Mouse (Mus musculus) neural tube, embryonic 10.5 days (tissue): Measurements from ENCODE around the gene Ispd.
A peak's percentile ranks its signal among the peaks of the same experiment; 100 is the strongest.

Experiments
- DNase-seq: peaks from one replicate; pipeline ENCODE4 v3.0.0-alpha.2; 2017; ENCODE audit warnings: low spot score; ENCODE audit errors: extremely low spot score

Gene Ispd

DNA sequence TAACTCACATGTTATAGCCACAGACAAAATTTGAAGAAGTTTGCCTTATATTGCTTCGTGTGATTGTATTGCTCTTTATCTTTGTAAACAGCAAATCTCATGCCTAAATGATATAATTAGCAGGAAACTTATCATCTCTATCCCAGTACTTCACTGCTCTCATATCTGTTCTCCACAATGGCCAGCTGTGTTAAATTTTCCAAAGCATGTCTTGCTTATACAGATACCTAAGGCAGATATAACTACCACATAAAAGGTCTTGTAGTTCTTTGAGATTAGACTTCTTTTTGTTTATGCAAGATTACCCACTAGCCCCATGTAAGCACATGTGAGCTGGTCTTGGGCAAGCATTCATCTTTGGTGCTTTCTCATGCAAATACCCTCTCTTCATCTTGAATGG is 327.6 kb downstream of the Ispd start:
- no peak for DNase-seq

DNA sequence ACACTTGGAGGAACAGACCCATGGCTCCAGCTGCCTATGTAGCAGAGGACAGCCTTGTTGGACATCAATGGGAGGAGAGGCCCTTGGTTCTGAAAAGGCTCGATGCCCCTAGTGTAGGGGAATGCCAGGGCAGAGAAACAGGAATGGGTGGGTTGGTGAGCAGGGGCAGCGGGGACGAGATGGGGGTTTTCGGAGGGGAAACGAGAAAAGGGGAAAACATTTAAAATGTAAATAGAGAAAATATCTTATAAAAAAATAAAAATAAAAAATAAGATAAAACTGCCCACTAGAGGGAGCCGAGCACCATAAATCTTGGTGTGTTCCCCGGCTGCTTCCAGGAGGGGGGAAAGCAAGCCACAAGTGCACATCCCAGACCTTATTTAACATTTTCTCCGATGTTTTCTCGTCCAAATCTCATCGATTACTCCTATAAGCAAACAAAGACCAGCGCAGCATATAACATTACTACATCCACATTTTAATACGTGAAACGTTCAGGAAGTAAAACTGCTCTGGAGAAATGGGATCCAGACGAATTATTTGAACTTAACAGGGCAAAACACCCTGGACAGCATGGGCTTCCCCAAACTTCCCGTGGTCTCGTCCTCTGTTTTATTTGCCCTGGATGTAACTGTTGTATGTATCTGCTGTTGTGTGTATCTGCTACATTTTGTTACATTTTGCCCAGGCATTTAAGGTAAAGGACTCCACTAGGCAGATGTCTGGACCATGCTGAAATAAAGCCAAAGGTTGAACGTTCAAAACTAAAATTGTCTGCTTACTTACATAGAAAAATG is 332.8 kb downstream of the Ispd start:
- peak; percentile 32 for DNase-seq

DNA sequence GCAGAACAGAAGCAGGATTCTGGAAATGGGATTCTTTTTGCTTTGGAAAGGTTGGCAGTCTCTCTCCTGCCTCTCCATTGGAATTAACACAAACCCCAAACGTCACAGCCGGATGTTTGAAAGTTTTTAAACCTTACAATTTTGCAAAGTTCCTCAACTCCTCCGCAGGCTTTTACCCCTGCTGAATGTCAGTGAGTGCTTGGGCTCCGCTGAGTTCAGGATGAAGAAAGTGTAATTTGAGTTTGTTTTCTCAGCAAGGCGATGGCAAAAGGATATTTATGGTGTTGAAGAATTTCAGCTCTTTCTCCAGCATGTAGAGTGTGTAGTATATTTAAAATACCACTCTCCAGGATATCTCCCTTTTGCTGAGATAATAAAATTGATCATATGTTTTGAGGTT is 336.3 kb downstream of the Ispd start:
- DNase-seq: no peak

DNA sequence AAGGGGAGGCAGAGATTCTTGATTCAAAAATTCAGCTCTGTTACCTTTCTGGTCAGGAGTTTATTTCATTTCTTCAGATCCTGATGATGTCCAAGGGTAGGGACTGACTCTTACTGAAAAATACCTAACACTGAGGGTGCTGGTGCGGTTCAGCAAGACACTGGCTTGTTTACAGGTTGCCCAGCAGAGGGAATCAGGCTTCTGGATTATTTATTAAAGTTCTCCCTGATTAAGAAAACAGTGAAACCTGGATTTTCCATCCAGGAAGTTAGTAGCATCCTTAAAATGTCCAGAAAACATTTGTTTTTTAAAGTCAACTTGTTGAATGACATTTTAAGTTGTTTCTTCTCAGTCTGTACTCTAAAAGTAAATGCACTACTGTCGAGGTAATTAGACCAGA is 337.2 kb downstream of the Ispd start:
- DNase-seq: no peak

DNA sequence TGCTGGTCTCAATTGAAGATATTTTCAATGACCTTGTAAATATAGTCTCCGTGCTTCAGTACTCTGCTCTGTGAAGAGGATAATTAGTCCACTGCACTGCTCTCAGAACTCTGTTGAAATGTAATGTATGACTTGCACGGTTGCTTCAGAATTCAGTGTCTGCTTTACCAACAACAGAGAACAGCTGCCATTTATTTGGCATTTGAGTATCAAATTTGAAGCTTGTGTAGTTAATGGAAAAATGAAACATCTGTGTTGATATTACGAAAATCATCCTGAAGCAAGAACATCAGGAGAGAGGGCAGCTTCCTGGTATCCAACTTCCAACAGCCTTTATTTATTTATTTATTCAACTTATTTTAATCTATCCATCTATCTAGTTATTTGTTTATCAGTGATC is 337.8 kb downstream of the Ispd start:
- no peak for DNase-seq

DNA sequence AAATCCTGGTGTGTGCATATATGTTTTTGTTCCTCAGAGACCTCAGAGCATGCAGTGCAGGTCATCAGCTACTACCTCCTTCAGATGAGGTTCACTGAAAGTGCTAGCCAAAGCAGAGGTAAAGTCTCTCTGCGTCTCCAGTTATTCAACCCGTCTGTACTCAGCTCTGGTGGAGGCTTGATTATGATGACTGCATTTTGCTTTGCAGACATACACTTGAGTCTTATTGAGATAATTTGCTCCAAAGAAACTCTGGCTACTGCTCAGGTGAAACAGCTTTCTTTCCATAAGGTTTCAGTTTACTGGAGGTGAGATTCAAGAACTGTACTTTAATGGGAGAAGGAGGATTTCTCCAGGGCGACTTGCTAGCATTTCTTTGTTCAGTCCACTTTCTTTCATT is 339.5 kb downstream of the Ispd start:
- DNase-seq: no peak

DNA sequence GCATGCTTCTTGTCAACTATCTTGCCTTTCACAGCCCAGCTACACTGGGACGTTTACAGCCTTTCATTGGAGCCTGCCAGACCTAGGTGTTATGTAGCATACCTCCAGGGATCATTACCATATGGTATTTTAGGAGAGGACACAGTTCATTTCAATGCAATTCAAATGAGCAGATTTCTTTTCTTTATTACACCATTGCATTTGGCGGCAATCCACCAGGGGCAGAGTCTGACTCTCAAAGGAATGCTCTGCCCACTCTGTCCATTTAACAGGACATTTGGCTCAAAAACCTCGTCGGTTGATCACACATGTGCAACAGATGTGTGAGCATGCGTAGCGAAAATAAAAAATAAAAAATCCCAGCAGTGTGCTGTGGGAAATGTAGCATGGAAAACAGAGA is 340.0 kb downstream of the Ispd start:
- peak; percentile 19 for DNase-seq

DNA sequence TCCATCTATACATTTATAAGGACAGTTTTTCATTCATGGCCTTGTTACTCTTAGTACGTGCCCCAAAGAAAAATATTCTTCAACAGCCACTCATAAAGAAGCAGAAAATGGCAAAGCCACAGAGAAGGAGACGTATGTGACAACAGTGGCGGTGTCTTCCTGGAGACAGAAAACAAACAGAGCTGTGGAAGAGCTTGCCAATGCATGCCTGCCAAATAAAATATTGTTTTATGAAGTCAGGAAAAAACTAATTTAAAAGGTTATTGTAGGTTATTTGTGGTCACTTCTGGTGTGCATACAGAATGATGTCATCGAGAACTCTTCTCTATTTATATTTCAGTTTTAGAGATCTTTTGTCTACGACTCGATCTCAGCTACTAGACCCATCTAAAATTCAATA is 341.5 kb downstream of the Ispd start:
- DNase-seq: no peak

DNA sequence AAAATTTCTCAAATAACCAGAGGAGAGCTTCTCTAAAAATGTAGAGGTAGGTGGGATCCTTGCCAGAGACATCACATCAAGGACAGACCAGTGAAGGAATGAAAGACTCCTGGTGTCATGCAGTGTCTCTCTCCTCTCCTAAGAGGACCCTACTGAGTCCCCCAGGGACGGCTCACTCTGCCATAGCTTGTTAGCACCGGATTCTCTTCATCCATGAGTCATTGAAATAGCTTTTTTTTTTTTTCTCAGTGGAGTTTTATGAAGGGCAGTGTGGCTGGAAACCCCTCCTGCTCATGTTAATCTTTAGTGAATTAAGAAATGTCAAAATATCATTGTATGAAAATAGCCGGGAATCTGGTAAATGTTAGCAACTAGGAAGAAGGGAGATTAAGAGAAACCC is 342.1 kb downstream of the Ispd start:
- DNase-seq: no peak

DNA sequence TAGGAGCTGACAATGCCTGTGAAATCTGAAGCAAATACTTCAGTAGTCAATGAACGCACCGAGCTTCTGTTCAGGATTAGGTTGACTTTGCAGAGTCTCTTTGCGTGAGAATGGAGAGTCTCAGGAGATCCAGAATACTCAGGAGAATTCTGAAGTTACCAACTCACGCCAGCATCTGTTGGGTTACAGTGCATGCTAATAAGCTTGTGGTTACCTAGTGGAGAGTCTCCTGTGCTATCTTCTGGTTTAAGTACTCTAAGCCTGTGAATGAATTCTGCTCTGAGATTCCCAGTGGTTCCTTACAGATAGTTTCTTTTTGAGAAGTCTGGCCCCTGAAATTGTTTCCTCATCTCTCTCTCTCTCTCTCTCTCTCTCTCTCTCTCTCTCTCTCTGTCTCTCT is 343.0 kb downstream of the Ispd start:
- no peak for DNase-seq

DNA sequence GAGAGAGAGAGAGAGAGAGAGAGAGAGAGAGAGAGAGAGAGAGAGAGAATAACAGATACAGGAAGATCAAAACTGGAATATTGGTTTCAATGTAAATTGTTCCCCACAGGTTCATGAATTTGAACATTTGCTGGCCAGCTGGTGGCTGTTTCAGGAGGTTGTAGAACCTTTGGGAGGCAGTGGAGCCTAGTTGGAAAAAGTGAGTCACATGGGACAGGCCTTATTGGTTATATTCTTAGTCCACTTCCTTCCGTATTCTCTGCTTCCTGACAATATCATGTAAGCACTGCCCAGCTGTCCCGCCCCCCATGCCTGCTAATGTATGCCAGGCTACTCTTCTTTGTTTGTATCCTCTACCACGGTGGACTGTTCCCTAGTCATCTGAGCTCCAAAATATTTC is 344.0 kb downstream of the Ispd start:
- DNase-seq: no peak

DNA sequence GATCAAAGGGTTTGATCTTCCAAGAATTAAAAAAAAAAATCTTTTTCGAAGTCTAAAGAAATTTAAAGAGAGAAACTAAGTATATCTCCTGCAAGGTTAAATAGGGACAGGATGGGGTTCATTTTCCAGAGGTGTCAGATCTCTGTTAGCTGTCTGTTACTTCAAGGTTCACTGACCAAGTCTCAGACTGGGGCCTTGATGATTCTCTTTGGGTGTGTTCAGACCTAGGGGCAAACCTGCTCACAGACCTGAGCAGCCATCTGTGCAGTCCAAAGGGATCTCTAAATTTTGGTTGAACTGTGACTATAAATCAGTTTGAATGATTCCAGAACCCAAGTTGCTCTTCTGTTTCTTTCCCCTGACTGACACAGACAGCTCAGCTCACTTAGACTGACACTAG is 344.8 kb downstream of the Ispd start:
- DNase-seq: no peak

DNA sequence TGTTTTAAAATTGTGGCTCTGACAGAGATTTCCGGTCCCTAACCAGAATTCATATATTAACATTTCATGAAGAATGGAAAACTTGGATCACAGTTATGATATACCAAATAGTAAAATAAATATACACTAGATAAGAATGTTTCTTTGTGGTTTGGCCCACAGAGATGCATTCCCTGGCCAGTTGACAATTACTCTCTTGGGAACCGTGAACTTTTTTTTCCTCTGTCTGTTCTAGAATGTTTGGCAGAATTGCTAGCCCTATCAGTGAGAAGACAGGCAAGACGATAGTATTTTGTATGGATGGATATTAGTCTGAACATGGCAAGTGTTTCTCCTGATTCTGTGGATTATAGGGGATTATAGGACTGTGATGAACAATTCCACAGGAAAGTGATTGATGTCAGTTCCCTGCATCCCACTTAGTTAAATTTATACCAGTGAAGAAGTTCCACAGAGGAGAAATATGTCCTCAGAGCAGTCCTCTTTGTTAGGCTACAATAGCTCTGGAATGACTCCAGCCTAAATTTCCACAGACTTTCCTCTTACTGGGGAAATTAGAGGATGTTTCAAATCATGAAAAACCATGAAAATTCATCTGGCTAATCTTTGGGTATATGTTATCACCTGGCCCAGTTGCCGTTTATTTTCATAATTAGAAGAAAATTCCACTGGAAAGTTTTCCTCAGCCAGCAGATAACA is 352.6 kb downstream of the Ispd start:
- DNase-seq: no peak
